Mouse (Mus musculus) heart, embryonic 16.5 days (tissue): ENCODE data around the gene Plac8. TPM values are rescaled to one million over a fixed set of nuclear protein-coding genes. Genes with fewer than 3 reads are reported as not detected.
A peak's percentile ranks its signal among the peaks of the same experiment; 100 is the strongest.

Experiments used
- ATAC-seq: fragments of 200-750 bp; cut with Nextera tagmentation; replicated peaks from 2 replicates; pipeline ENCODE4 v1.8.0; 2017; ENCODE audit warnings: moderate number of reproducible peaks; ENCODE audit not compliant: insufficient read depth, low FRiP score; ENCODE audit errors: extremely low read depth
- H3K27ac ChIP-seq: fragments of 300-500 bp; sonication (generic); 2 replicates; pipeline ENCODE4 v1.5.1; 2014; ENCODE audit warnings: mild to moderate bottlenecking, low read length, control low read depth, moderate library complexity
- H3K27me3 ChIP-seq: fragments of 300-500 bp; sonication (generic); 2 replicates; pipeline ENCODE4 v1.6.1; 2014; ENCODE audit warnings: low read length, mixed read lengths; ENCODE audit not compliant: control insufficient read depth, insufficient read depth
- H3K36me3 ChIP-seq: fragments of 300-500 bp; sonication (generic); 2 replicates; pipeline ENCODE4 v1.6.1; 2014; ENCODE audit not compliant: control insufficient read depth, insufficient read depth
- H3K4me1 ChIP-seq: fragments of 300-500 bp; sonication (generic); 2 replicates; pipeline ENCODE4 v1.6.1; 2014; ENCODE audit warnings: low read length, mixed read lengths; ENCODE audit not compliant: control insufficient read depth, insufficient read depth
- H3K4me2 ChIP-seq: fragments of 300-500 bp; sonication (generic); 2 replicates; pipeline ENCODE4 v1.6.1; 2014; ENCODE audit warnings: low read depth, mild to moderate bottlenecking, control low read depth, low read length
- H3K4me3 ChIP-seq: fragments of 300-500 bp; sonication (generic); 2 replicates; pipeline ENCODE4 v1.5.1; 2014; ENCODE audit warnings: mild to moderate bottlenecking, control low read depth, low read length
- H3K9ac ChIP-seq: fragments of 300-500 bp; sonication (generic); 2 replicates; pipeline ENCODE4 v1.6.1; 2014; ENCODE audit warnings: low read length, control low read depth
- H3K9me3 ChIP-seq: fragments of 300-500 bp; sonication (generic); replicated peaks from 2 replicates; pipeline ENCODE4 v1.6.1; 2016; ENCODE audit warnings: low read length; ENCODE audit not compliant: control insufficient read depth
- WGBS: fragments of 180-500 bp; shearing (Covaris S2); extraction: QIAGEN DNeasy Blood & Tissue Kit; methylation state at CpG from one replicate; pipeline ENCODE4 v1.1.7; 2014; 5-methylcytosine and 5-hydroxymethylcytosine counted together
- polyA plus RNA-seq: library from polyadenylated mRNA; unstranded; fragments of >200 nt; fragmentation: Nextera tagmentation; extraction: Ambion mirVana; gene quantifications from 2 replicates; pipeline ENCODE4 v1.2.1, GENCODE M21; 2015

Plac8 gene
- polyA plus RNA-seq = 18.5 and 44.7 TPM in 2 replicates

DNA sequence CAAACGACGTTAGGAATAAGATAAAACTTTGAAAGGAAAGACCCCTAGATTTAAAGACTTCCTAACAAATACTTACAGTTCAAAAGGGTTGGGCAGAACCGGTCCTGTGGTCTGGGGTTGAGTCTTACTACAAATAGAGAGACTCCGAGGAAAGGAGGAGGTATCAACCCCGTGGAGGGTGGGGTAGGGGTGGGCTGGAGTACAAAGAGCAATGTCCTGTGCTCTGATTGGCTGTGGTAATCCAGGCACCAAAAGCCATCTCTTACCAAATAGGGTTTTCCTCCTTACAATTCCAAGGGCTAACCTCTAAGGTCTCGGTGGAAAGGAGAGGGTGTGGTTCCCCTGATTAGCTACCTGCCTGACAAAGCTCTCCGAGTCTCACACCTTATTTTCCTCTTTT lies at the start of gene Plac8:
TSS of gene Plac8 (minus strand) at position 177 of the 400 bp plus-strand sequence.
- 0 out of 2 replicates have a peak, but pooled peaks cover 2% of the 10 kb centered on the region for H3K4me1 ChIP-seq
- H3K36me3 ChIP-seq = no peaks in the 10 kb centered on the region
- no peaks in the 10 kb centered on the region for H3K9me3 ChIP-seq
- H3K9ac ChIP-seq = no peak within 1 kb of the TSS
- ATAC-seq = 0 out of 2 replicates have a peak, but pooled peaks have one; percentile 38
- WGBS = 17% methylated on average over 7 of the region's 7 CpGs
- H3K27ac ChIP-seq = no peak within 1 kb of the TSS
- no peaks in the 10 kb centered on the region for H3K27me3 ChIP-seq
- peak within 1 kb of the TSS; percentile 32 for H3K4me3 ChIP-seq
- H3K4me2 ChIP-seq = peak within 1 kb of the TSS; percentile 32

GRCm38 (mm10) chr5:100620952-100621351 lies 48.9 kb upstream of the Plac8 start:
- Histone ChIP-seq H3K36me3 (no peaks in the 10 kb centered on the region), H3K4me3 (no peak overlapping the region), H3K9me3 (no peaks in the 10 kb centered on the region), H3K4me2 (no peak overlapping the region), H3K27ac (no peak overlapping the region), H3K9ac (no peak overlapping the region), H3K4me1 (no peaks in the 10 kb centered on the region), H3K27me3 (no peaks in the 10 kb centered on the region)
- no peak for ATAC-seq
- WGBS = 61% methylated on average over 9 of the region's 9 CpGs

DNA sequence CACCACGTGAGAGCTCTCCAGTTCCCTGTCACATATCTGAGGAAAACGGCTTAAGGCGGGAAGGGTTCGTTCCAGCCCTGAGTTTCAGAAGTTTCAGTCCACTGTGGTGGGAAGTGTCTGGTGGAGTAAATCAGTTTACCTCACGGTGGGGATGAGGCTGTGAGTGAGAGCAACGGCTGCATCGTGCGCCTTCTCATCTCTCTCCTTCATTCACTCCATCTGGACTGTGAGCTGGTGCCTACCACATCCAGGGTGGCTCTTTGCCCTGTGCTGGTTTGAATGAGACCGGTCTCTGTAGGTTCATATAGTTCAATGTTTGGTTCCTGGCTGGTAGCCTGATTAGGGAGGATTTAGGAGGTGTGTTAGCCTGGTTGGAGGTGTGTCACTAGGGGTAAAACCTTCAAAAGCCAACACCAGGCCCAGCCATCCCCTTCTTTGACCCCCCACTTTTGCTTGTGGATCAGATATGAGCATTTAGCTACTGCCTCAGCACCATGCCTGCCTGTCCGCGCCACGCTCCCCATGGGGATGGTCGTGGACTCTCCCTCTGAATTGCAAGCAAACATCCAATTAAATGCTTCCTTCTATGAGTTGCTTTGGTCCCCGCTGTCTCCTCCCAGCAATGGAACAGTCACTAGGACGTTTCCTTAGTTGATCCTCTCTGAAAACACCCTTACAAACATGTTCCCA lies 47.7 kb upstream of the Plac8 start:
- WGBS = 86% methylated on average over 15 of the region's 15 CpGs
- Histone ChIP-seq H3K27me3 (no peaks in the 10 kb centered on the region), H3K27ac (no peak overlapping the region), H3K4me2 (no peak overlapping the region), H3K9ac (no peak overlapping the region), H3K36me3 (no peaks in the 10 kb centered on the region), H3K9me3 (no peaks in the 10 kb centered on the region), H3K4me3 (no peak overlapping the region), H3K4me1 (no peaks in the 10 kb centered on the region)
- no peak for ATAC-seq

DNA sequence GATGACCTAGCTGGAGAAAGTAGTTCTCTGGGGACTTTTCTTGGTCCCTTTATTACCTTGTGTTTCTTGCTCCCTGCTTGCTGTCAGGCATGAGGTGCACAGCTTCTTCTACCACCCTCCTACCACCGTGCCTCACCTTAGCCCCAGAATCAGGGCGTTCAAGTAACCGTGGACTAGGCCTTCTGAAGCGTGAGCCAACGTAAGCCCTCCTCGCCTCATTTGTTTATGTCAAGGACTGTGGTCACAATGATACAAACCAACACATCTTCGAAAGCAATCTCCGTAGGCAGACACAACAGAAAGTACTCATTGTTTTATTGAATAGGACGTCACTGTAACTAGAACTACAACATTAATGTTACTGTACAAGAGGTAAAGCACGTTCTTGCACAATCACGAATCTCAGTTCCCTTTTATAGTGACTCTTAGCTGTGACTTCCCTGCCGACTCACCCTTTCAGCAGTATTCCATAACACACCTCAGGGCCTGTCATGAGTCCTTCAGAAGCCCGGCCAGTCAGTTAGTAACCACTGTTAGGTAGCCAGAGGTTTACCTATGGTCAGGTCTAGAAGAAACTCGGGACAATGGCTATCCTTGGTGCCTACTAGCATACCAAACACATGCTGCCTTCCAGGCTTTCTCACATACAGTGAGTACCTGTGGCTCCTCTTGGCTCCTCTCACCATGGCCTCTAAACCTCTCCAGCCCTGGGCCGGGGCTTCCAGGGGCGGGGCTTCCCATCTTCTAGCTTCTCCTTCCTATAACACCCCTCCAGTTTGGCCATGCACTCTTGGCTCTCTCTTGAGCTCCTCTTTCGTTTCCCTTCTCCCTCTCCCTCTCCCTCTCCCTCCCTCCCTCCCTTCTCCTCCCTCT lies 42.1 kb upstream of the Plac8 start:
- Histone ChIP-seq H3K4me3 (no peak overlapping the region), H3K27me3 (no peaks in the 10 kb centered on the region), H3K36me3 (no peaks in the 10 kb centered on the region), H3K4me1 (no peaks in the 10 kb centered on the region), H3K27ac (no peak overlapping the region), H3K9me3 (no peaks in the 10 kb centered on the region), H3K9ac (no peak overlapping the region), H3K4me2 (no peak overlapping the region)
- WGBS = 80% methylated on average over 17 of the region's 17 CpGs
- ATAC-seq = no peak

- Histone ChIP-seq H3K27ac (no peak overlapping the region), H3K4me1 (peaks cover 7% of the 10 kb centered on the region; the same call in 1 of the 2 replicates), H3K4me2 (no peak overlapping the region), H3K27me3 (no peaks in the 10 kb centered on the region), H3K9ac (no peak overlapping the region), H3K4me3 (no peak overlapping the region), H3K36me3 (no peaks in the 10 kb centered on the region), H3K9me3 (no peaks in the 10 kb centered on the region)
- WGBS = 57% methylated on average over 9 of the region's 9 CpGs
- ATAC-seq = no peak
Observed at GRCm38 (mm10) chr5:100607868-100608267, 35.8 kb upstream of the Plac8 start.

GRCm38 (mm10) chr5:100607090-100607762 lies 35.2 kb upstream of the Plac8 start:
- no peaks in the 10 kb centered on the region for H3K27me3 ChIP-seq

DNA sequence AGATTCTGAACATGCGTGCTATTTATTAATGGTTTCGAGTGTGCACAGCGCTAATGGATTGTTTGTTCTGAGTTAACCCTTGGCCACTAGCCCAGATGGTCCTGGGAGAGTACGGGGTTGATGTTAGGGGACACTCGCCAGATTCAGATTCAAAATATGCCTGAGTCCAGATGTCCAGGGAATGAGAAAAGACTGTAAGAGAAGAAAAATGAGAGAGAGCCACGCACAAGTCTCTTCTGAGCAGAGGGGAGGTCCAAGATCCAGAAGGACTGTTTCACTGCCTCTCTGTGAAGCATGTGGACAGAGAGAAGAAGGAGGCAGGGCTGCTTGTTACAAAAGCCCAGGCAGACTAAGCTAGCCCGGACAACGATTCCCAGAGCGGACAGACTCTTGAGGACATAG lies 33.8 kb upstream of the Plac8 start:
- no peaks in the 10 kb centered on the region for H3K27me3 ChIP-seq
- no peak overlapping the region for H3K27ac ChIP-seq
- no peak overlapping the region; the same call in 1 of the 2 replicates for H3K9ac ChIP-seq
- peaks cover 7% of the 10 kb centered on the region; the same call in 1 of the 2 replicates for H3K4me1 ChIP-seq
- no peaks in the 10 kb centered on the region for H3K36me3 ChIP-seq
- ATAC-seq = peak; percentile 67
- H3K4me3 ChIP-seq = no peak overlapping the region
- 48% methylated on average over 9 of the region's 9 CpGs for WGBS
- H3K9me3 ChIP-seq = no peaks in the 10 kb centered on the region
- H3K4me2 ChIP-seq = no peak overlapping the region

More at GRCm38 (mm10) chr5:100607090-100607762, 35.2 kb upstream of the Plac8 start:
- no peaks in the 10 kb centered on the region for H3K9me3 ChIP-seq
- H3K9ac ChIP-seq = no peak overlapping the region
- H3K27ac ChIP-seq = no peak overlapping the region; the same call in 1 of the 2 replicates
- no peak overlapping the region for H3K4me2 ChIP-seq
- 53% methylated on average over 4 of the region's 4 CpGs for WGBS
- peak; percentile 55 for ATAC-seq
- no peaks in the 10 kb centered on the region for H3K36me3 ChIP-seq
- H3K4me1 ChIP-seq = peaks cover 7% of the 10 kb centered on the region; the same call in 1 of the 2 replicates
- H3K4me3 ChIP-seq = no peak overlapping the region

- 65% methylated on average over 4 of the region's 4 CpGs for WGBS
- H3K27ac ChIP-seq = no peak overlapping the region
- H3K9ac ChIP-seq = no peak overlapping the region
- no peaks in the 10 kb centered on the region for H3K9me3 ChIP-seq
- peaks cover 7% of the 10 kb centered on the region; the same call in 1 of the 2 replicates for H3K4me1 ChIP-seq
- H3K4me2 ChIP-seq = no peak overlapping the region
- no peak overlapping the region for H3K4me3 ChIP-seq
- no peaks in the 10 kb centered on the region for H3K27me3 ChIP-seq
- ATAC-seq = no peak
- H3K36me3 ChIP-seq = no peaks in the 10 kb centered on the region
Observed at GRCm38 (mm10) chr5:100604061-100604460, 32.0 kb upstream of the Plac8 start.
